Mouse (Mus musculus): ENCODE results near the gene Orai1. TPM values are rescaled to one million over a fixed set of nuclear protein-coding genes. Genes with fewer than 3 reads are reported as not detected.

Gene Orai1
- polyA plus RNA-seq, 1 experiment from 2014 or later: 8.7 TPM

Other genes with a start within 250 kb of the Orai1 start
- 26.3 and 27.0 TPM in 2 replicates for gene Camkk2, start 235.7 kb upstream of the Orai1 start, polyA plus RNA-seq (2014; fragmentation: Nextera tagmentation; extraction: Ambion mirVana)
- gene Anapc5, start 193.7 kb upstream of the Orai1 start, polyA plus RNA-seq (2014; fragmentation: Nextera tagmentation; extraction: Ambion mirVana): 529 and 534 TPM in 2 replicates
- 58.1 and 58.4 TPM in 2 replicates for gene Rnf34, start 165.0 kb upstream of the Orai1 start, polyA plus RNA-seq (2014; fragmentation: Nextera tagmentation; extraction: Ambion mirVana)
- 70.3 and 74.1 TPM in 2 replicates for gene Kdm2b, start 25.3 kb upstream of the Orai1 start, polyA plus RNA-seq (2014; fragmentation: Nextera tagmentation; extraction: Ambion mirVana)
- not detected in 2 replicates for gene Morn3, start 31.9 kb downstream of the Orai1 start, polyA plus RNA-seq (2014; fragmentation: Nextera tagmentation; extraction: Ambion mirVana)
- gene Tmem120b, start 53.3 kb downstream of the Orai1 start, polyA plus RNA-seq (2014; fragmentation: Nextera tagmentation; extraction: Ambion mirVana): 9.0 and 9.9 TPM in 2 replicates
- gene Rhof, start 117.6 kb downstream of the Orai1 start, polyA plus RNA-seq (2014; fragmentation: Nextera tagmentation; extraction: Ambion mirVana): 1.6 and 2.6 TPM in 2 replicates
- gene Setd1b, start 127.1 kb downstream of the Orai1 start, polyA plus RNA-seq (2014; fragmentation: Nextera tagmentation; extraction: Ambion mirVana): 10.9 and 12.2 TPM in 2 replicates
- gene Psmd9, start 154.3 kb downstream of the Orai1 start, polyA plus RNA-seq (2014; fragmentation: Nextera tagmentation; extraction: Ambion mirVana): 68.3 and 69.0 TPM in 2 replicates
- gene Hpd, start 167.7 kb downstream of the Orai1 start, polyA plus RNA-seq (2014; fragmentation: Nextera tagmentation; extraction: Ambion mirVana): not detected in 2 replicates
- 11.9 and 13.8 TPM in 2 replicates for gene Wdr66, start 237.0 kb downstream of the Orai1 start, polyA plus RNA-seq (2014; fragmentation: Nextera tagmentation; extraction: Ambion mirVana)